Comparison of ENCODE assay signal across 35 mouse cellular contexts in the genomic region with DNA sequence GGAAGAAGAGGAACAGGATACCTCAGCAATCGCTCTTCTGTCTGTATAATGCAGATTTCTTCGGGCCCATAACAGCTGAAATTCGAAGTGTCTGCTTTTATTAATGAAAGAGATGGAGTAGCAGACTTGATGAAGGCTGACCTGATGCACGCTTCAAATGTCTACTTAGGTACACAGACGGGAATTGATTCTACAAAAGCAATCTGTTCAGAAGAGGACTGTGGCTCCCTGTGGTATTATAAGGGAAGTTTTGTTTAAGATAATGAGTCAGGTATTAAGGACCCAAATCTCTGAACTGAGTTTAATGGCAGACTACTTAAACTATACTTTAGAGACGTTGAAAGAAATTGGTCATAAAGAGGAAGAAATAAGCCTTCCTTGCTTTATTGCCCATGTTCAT.
"Had no signal": no experiment of that assay in that cellular context is flagged by ENCODE, and none has a peak within 500 bp of the region (broad histone marks: within the 10 kb centered on the region; RNA-seq: fewer than 3 reads in every experiment).

No protein-coding gene starts in this region.

- H3K4me2 ChIP-seq: heart, embryonic 11.5 days; heart, embryonic 12.5 days; heart, embryonic 13.5 days; heart, embryonic 15.5 days; hindbrain, embryonic 12.5 days; hindbrain, embryonic 13.5 days; hindbrain, embryonic 15.5 days; intestine, embryonic 15.5 days; kidney, embryonic 15.5 days had no signal

- ATAC-seq: hindbrain, embryonic 16.5 days; inflammation-experienced regulatory T-cells, adult 6 months; intestine, embryonic 15.5 days; intestine, embryonic 16.5 days; intestine, postnatal 0 days had no signal

- H3K27me3 ChIP-seq: heart, embryonic 12.5 days; heart, embryonic 13.5 days; heart, embryonic 15.5 days; hindbrain, embryonic 12.5 days; hindbrain, embryonic 13.5 days; hindbrain, embryonic 15.5 days; intestine, embryonic 15.5 days; kidney, embryonic 15.5 days had no signal

- H3K27ac ChIP-seq: heart, adult 2 months; heart, embryonic 10.5 days; heart, embryonic 13.5 days; heart, embryonic 15.5 days; hindbrain, embryonic 10.5 days; hindbrain, embryonic 12.5 days; hindbrain, embryonic 13.5 days; hindbrain, embryonic 15.5 days; intestine, embryonic 15.5 days; kidney, embryonic 15.5 days; kidney, postnatal 0 days; layer of hippocampus, adult 2 months had no signal

- DNase-seq: heart, adult 18-20 months; heart, adult 2 months; heart, postnatal 10 days; heart, postnatal 14 days; heart, postnatal 36 days; heart, postnatal 4 days; kidney, adult 11 months; kidney, adult 18-20 months; kidney, adult 2 months; kidney, adult 8-10 months; kidney, adult 9 months; kidney, postnatal 10 days; kidney, postnatal 14 days; kidney, postnatal 25 days; kidney, postnatal 36 days; kidney, postnatal 4 days; layer of hippocampus, adult 9-11 months; layer of hippocampus, postnatal 36 days had no signal

- H3K4me3 ChIP-seq: heart, adult 2 months; heart, embryonic 10.5 days; heart, embryonic 12.5 days; heart, embryonic 13.5 days; heart, embryonic 15.5 days; hindbrain, embryonic 10.5 days; hindbrain, embryonic 12.5 days; hindbrain, embryonic 13.5 days; hindbrain, embryonic 15.5 days; intestine, embryonic 15.5 days; kidney, embryonic 15.5 days; layer of hippocampus, adult 2 months had no signal

- H3K9ac ChIP-seq: heart, embryonic 12.5 days; heart, embryonic 13.5 days; heart, embryonic 15.5 days; hindbrain, embryonic 12.5 days; hindbrain, embryonic 13.5 days; hindbrain, embryonic 15.5 days; intestine, embryonic 15.5 days; kidney, embryonic 15.5 days had no signal

- H3K36me3 ChIP-seq: heart, embryonic 10.5 days; heart, embryonic 12.5 days; heart, embryonic 13.5 days; heart, embryonic 15.5 days; hindbrain, embryonic 10.5 days; hindbrain, embryonic 12.5 days; hindbrain, embryonic 13.5 days; hindbrain, embryonic 15.5 days; intestine, embryonic 15.5 days; kidney, embryonic 15.5 days had no signal

- H3K4me1 ChIP-seq: heart, embryonic 10.5 days; heart, embryonic 12.5 days; heart, embryonic 13.5 days; heart, embryonic 15.5 days; hindbrain, embryonic 10.5 days; hindbrain, embryonic 12.5 days; hindbrain, embryonic 13.5 days; hindbrain, embryonic 15.5 days; intestine, embryonic 15.5 days; kidney, embryonic 15.5 days had no signal

- H3K9me3 ChIP-seq: heart, embryonic 10.5 days; heart, embryonic 12.5 days; heart, embryonic 13.5 days; heart, embryonic 15.5 days; hindbrain, embryonic 10.5 days; hindbrain, embryonic 12.5 days; hindbrain, embryonic 13.5 days; hindbrain, embryonic 15.5 days; intestine, embryonic 15.5 days; kidney, embryonic 15.5 days had no signal
